Mouse (Mus musculus) heart, adult 18-20 months (tissue): ENCODE measurements around the gene Slc38a6. TPM values are rescaled to one million over a fixed set of nuclear protein-coding genes. Genes with fewer than 3 reads are reported as not detected.

Experiments used
- DNase-seq, 2 experiments: peaks; one replicate each; pipeline ENCODE4 v3.0.0; 2021 to 2022; ENCODE audit warnings: mixed read lengths in 1 of 2
- total RNA-seq, 2 experiments: library from RNA; stranded (reverse); gene quantifications; 2 replicates each; pipeline ENCODE4 v1.2.3; 2021

Gene Slc38a6
- total RNA-seq, 2 experiments from 2014 or later = 3.6 to 4.0 TPM

DNA sequence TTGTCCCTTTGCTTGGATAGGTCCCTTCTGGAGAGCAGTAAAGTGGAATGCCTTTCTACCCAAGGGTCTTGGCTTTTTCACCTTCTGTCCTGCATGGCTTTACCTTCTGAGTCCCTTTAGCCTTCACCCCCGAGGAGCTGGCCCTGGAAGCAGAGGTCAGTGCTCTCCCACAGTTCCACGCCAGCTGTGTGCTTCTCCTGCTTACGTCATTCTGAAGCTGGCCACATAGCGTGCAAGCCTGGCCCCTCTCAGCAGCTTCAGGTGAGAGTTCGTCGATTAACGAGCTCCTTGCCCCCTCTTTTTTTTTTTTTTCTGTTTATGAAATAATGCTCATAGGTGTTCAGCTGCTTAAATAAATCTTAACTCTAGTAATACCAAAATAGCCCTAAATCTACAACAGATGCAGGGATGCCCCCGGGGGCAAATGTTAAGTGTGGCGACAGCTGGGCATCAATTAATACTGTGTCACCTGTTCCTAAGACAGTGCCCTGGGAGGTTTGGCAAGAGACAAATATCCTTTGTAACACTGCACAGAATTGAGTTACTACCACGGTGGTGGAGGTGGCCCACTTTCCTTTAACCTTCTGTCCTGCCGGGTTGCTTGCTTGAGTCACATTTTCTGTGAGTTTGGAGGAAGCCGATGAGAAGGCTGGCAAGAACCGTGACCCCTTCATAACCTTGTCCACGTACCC is 68.7 kb downstream of the Slc38a6 start:
- no peak for DNase-seq

DNA sequence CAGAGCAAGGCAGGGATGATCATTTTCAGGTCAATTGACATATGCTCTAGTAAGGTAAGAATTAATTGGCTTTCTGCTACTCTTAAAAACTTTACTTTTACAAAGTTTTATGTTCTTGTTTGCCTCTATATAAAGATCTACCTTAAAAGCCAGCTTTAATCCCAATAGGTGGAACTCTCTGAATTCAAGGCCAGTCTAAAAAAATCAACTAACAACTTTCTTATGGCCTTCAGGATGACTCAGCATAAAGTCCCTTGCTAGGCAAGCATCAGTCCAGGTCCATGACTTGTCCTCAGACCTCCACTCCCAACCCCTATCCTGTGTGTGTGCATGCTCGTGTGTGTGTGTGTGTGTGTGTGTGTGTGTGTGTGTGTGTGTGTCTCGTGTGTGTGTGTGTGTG is 70.1 kb downstream of the Slc38a6 start:
- DNase-seq = no peak

DNA sequence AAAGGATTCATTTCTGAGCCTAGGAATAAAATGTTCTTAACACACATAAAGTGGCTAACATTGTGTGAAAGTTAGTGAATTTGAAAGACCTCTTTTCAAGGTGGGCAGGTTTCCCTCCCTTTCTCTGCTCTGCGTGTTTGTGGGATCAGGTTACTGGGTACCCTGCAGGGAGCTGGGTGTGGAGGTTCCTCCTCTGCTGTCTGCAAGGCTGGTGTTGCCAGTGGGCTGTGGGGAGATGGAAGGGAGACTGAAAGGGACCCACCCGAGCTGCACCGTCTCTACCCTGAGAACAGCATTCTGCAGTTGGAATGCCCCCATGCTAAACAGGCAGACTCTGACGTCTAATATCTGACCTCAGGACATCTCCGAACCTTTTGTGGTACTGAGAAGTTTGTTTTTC is 70.7 kb downstream of the Slc38a6 start:
- DNase-seq = no peak

DNA sequence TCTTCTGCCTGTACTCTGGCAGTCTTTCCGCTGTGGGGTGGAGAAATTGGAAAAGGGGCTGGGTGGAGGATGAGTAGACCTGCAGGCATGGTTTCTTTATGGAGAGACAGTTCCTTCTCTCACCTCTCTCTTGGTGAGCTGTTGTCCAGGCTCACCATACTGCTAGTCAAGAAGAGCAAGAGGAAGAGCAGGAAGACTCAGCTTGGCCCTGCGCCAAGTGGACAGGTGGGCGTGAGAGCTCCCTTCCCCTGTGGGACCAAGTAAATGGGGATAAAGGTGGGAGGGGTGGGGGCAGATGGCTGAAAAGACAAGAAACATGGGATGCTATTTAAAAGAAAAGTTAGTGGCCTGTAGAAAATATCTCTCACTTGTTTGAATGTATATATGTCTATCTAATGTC is 71.2 kb downstream of the Slc38a6 start:
- no peak for DNase-seq

DNA sequence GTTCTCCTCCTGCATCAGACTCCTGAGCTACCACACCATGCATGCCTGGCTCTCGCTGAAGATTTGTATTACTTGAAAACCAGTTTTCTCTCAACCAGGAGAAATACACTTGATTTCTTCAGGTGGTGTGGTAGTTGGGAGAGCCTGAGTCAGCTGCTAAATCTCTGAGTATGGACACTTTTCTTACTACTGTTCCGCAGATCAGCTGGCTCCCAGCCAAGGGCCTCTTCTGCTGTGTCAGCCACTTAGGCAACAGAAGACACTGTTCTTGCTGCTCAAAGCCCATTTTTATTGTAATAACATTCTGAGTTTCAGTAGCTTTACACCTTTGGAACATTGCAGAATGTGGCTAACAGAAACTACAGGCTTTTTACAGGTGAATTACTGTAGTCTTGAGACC is 72.1 kb downstream of the Slc38a6 start:
- peak; percentile 43 to 62 for DNase-seq

DNA sequence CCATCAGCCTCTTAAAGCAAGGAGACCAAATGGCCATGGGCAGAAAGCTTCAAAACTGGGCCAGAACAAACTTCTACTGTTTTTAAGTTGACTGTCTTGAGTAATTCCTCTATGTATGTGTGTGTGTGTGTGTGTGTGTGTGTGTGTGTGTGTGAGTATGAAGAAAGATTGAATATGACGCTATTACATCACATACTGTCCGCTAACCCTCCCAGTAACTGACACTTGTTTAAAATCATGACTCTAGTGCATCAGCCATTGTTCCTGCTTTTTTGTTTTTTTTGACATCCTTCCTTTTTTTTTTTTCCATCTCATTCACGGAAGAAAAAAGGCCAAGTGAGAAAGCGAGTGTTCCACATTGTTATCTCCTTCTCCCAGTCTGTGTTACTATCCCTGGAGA is 72.9 kb downstream of the Slc38a6 start:
- no peak for DNase-seq

DNA sequence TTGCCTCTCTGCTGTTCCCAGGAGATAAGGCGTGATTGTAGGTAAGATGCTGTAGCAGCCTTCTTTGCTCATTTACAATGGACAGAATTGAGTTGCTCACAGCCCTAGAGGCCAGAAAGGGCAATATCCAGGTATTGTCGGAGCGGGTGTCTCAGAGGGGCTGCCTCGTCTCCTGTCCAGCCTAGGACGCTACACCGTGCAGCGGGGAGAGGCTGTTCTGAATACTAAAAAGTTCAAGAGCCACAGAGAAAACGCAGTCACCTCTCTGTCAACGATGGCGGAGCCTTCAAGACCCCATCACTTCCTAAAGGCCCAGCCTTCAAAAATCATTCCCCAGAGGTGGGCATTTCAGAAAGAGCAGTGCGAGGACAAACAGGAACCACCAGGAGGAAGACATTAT is 74.6 kb downstream of the Slc38a6 start:
- DNase-seq = no peak

DNA sequence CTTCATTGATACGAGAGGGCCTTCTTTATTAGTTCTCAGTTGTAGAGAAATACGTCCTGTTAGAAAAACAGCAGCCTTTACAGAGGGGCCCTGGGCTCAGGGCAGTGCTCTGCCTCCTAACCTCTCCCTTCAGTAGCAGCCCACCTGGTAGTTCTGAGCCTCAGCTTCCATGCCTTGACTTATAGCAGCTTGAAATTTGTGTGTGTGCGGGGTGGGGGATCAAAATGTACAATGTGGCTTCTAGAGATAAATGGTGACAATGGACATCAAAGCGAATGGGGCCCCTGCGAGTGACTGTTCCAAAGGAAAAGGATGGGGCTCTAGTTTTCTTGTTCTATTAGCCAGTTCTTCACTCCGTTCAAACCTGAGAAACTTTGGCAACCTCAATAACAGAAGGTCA is 76.8 kb downstream of the Slc38a6 start:
- DNase-seq = no peak

DNA sequence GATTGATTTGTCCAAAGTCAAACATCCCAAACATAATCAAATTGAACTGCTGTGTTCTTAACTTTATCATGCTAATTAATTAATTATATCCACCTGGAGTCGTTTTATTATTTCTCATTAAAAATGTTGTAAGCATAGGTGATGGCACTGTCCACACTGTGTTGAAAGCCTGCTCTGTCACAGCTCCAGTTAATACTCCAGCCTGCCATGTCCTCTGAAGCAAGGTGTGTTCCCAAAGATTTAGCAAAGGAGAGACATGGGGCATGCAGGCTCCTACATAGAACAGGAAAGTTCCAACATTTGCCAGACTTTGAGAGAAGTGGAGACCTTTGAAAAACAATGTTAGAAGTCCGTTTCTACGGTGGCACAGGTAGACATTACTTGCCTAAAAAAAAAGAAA is 77.4 kb downstream of the Slc38a6 start:
- DNase-seq = no peak

DNA sequence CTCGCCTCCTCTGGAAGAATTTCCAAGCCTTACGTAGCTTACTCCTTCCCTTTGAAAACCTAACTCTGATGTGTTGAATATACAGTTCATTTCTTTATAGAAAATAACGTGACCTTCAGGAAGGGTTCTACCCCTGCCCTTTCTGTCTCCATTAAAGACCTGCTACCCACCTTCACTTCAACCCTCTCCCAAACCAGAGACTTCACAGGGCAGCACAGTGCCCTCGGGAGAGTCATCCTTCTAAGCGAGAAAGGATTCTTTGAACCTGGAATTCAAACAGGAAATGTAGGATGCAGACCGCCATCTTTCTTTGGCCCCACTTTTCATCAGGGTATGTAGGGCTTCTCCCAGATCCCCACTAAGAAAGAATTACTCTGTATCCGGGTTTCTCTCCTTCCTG is 80.0 kb downstream of the Slc38a6 start:
- DNase-seq = no peak

DNA sequence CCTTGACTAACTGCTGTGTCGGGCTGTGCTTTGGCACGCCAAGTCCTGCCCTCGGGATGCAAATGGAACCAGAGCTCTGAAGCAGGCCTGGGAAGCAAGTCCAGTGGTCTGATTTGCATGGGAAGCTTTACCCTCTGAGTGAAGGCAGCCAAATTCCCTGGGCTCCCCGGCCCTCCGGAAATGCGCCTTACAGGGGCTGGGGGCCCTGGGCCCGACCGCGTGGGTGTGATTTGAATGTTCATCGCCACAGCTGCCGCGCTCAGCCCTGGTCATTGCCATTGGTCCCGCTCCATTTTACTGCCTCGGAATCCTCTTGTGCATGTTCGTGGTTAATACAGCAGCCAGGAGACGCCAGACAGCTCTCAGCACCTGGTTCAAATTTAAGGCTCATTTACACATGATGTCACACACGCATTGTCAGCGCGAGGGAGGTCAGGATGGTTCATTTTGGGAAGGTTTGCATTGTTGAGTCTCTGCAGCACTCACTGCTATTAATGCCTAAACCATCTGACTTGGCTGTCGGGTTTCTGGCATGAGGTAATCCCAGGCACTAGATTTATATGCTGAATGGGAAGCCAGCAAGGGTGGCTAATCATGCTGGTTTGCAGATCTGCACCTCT is 81.0 kb downstream of the Slc38a6 start:
- no peak for DNase-seq

DNA sequence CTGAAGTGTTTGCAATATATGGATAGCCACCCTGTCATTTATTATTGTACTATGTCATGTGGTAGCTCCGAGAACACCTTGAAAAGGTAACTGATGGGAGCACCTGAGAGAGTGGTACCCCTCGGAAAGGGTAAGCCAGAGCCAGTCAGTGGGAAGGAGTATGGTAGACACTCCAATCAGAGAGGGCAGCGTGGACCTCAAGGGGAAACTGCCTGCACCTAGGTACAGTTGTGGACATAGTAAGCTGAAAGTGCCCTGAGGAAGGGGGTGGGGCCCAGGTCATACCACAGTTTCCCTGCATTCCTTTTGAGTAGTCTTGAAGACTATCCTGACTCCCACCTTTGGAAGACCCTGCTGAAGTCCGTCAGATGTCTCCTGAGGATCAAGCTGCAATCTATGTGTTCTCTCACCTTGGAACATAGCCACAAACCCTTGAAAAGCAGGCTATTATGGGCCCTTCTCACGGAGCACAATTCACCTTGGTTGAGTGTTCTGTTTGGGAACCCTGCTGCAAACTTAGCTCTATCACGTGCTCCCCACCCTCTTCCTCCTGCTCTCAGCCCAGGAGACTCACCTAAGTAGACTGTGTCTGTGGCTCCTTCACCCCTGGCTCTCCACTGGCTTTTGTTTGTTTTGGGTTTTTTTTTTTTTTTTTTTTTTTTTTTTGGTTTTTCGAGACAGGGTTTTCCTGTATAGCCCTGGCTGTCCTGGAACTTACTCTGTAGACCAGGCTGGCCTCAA is 82.5 kb downstream of the Slc38a6 start:
- DNase-seq = no peak

DNA sequence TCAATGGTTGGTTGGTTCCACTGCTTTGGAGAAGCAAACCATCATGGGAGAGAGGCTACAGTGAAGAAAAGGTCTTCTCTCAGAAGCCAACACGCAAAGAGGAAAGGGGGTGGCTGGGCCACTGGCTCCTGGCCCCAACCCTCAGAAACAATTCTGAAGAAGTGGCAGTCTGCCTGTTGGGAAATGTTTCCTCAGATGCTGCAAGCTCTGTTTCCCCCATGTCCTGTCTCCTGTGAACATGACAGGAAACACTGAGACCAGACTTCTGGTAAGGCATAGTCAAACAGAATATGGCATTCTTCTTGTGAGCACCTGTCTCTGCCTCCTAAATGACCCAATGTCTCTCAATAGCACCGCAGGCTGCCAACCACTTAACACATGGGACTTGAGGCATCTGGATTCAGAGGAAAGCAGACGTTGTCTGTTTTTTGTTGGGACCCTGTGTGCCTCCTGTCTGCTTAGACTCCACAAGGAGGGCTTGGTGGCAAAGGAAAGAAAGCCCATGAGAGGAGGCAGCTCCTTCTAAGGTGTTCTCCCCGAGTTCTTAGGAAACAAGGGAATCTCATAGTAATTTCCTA is 83.9 kb downstream of the Slc38a6 start:
- no peak for DNase-seq

DNA sequence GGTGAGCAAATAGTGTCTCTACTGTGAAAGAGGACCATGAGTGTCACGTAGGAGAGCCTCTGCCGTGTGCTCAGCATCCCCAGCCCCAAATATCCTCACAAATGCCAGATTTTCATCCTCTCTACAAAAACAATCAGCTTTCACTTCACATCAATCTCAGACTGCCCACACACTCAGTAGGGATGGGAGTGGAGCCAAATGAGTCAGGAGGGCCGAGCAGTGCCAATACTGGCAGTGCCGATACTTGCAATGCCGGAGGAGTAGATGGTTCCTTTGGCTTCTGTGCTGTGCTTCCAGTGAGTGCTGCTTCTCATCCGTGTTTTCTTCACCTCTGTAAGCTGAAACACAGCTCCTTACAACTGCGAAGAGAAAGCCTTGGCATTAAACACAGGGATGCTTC is 84.6 kb downstream of the Slc38a6 start:
- no peak for DNase-seq

DNA sequence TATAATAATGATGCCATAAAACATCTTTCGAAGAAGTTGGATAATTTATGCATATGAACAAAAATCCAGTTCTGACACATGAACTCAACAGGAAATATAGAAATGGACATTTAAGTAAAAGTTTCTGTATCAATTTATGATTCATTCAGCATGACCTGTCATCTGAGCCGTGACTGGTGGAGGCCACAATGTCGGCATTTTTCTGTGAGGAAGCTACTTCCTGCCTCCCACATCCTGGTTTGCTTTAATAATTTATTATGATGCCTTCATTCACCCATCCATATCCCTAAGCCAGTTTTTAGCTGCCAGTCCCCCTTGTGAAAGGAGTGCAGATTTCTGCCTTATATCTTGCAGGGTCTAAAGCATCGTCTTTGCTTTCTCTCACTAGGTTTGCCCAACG is 91.4 kb downstream of the Slc38a6 start:
- no peak for DNase-seq

DNA sequence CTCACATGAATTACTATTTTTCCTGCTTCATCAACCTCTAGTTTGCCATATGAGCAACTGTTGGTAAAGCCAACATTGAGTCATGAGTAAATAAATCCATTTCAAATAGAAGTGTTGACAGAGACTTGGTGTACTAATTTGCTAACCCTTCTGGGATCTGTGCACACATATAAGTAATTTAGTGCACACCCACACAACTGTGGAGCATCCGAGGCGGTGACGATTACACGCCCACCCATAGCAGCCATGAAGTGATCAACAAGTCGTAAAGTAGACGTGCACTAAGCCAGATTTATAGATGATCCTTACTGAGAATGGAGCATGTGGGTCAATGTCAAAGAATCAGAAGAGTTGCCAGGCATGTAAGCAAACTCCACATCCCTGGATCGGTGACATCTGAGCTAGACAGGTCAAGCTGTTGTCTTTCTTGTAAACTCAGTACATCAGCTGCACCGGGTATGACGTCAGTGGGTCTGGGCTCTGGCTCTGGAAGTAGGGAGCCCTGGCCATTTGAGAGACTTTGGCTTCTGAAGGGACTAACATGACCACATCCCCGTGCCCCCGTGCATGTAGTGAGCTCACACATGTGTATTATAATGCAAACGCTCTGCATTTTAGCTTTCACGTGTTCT is 92.3 kb downstream of the Slc38a6 start:
- DNase-seq = no peak

DNA sequence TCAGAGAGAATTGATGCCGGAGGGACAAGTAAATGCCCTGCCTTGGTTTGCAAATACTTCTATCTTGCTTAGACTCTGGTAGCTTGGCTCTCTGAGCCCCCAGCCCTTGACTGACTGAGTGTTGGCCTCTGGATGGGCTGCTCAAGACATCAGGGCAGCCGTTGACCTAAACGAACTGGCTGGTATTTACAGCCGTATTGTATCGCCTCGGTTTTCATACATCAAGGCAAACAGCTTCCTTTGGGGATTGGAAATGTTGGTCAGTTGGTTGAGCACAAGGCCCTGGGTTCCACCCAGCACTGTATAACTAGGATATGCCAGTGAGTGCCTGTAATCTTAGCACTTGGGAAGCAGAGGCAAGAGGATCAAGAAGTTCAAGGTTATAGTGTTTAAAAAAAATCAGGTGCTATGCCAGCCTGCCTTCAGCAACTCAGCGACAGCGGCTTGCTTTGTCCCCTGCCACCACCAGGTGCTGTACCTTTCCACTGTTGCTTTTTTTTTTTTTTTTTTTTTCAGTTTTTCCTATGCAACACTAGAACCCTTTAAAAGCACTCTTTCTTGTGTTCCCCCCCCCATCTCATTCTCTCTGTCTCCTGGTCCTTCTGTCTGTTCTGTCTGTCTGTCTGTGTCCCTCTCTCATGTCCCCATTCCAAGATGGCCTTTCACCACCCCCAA is 94.2 kb downstream of the Slc38a6 start:
- DNase-seq = no peak

DNA sequence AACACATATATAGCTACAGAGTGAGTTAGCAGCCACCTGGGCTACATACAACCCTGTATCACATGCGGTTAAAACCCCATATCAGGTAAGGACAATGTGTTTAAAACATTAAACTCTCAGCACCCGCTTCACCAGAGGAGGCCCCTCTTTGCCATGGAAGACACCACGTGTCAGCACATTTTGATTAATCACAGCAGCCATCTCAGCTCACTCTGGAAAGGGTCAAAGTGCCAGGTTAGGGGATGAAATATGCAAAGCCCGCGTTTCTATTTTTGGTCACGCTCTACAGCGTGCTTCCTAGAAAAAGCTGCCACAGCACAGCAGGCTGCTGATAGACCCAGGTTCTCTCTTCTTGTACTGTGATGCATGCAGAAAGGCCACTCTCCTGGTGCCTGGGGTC is 94.9 kb downstream of the Slc38a6 start:
- DNase-seq = peak in 1 of 2 experiments; percentile 27

DNA sequence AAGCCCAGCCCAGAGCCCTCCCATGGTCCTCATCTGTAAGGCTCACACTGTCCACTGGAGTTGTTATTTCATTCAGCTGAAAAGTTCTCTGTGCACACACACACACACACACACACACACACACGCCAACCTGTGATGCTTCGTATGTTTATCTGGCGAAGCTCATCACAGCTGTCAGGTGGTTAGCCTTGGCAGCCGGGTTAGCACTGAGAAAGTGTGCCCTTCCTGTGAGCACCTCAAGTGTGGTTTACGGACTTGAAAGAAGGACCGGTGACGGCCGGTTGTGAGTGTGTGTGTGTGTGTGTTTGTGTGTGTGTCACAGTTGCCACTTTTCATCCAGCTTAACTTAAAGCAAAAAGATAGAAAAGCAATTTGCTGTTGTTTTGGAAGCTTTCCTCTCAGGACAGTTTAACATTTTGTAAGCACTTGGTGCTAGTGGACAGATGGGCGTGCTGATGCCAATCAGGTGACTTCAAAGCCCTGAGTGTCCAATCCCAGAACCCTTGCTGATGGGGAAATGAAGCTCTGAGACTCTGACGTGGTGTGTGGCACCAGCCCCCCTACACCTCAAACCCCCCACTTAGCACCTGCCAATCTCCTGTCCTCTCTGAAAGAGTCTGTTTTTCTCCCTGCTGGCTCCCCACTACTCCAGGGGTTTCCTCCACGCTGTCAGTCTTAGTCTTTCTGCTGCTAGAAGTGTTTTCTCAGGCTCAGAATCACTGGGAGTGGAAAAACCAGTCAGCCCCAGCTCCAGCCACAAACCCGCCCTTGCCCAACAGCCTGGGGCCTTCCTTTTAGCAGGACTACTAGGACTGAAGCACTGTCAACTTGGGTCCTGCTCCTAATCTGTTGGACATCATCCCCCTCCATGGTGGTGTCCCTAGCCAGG is 96.0 kb downstream of the Slc38a6 start:
- no peak for DNase-seq

DNA sequence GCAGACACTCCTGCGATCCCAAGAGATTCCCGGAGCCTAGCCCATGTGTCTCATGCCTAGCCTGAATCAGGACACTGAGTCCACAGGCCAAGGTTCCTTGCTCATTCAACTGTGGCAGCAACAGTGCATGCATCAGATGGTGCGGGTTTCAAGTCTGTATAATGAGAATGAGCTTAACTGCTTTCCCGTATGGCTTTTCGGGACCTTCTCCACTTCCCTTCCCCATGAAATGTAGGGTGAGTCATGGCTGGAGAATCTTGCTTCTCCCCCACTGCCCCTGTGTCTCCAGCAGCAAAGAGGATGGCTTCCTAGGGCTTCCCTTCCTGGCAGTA is 96.6 kb downstream of the Slc38a6 start:
- DNase-seq = peak in 1 of 2 experiments; percentile 19

DNA sequence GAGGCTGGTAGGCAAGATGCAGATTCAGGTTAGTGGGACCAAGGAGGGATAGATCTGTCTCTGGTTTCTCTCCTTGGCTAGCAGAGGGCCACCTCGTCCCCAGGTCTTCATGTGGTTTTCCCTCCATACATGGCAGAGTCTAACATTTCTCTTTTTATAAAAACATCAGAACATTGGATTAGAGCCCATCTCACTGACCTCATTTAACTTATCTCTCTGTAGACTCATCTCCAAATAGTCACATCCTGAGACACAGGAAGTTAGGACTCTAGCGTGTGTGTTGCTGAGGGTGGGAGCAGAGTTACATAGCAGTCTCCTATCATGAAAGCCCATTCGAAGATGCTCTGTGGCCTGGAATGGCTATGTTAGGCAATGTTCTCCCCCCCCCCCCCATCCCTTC is 97.3 kb downstream of the Slc38a6 start:
- no peak for DNase-seq
